Mouse (Mus musculus) hindbrain, embryonic 14.5 days (tissue): ENCODE data around the gene Tmem269. TPM values are rescaled to one million over a fixed set of nuclear protein-coding genes. Genes with fewer than 3 reads are reported as not detected.

Source experiments
- ATAC-seq: fragments of 200-750 bp; cut with Nextera tagmentation; 2 replicates; pipeline ENCODE4 v1.8.0; 2017; ENCODE audit warnings: moderate number of reproducible peaks, mild to moderate bottlenecking, moderate TSS enrichment, moderate library complexity; ENCODE audit not compliant: low FRiP score
- DNase-seq: peaks from one replicate; pipeline ENCODE4 v3.0.0-alpha.2; 2015; ENCODE audit warnings: low spot score
- H3K27ac ChIP-seq: fragments of 300-500 bp; sonication (generic); 2 replicates; pipeline ENCODE4 v1.5.1; 2014; ENCODE audit warnings: mild to moderate bottlenecking, moderate library complexity
- H3K27me3 ChIP-seq: fragments of 300-500 bp; sonication (generic); 2 replicates; pipeline ENCODE4 v1.6.1; 2014; ENCODE audit warnings: mild to moderate bottlenecking, low read length, mixed read lengths; ENCODE audit not compliant: control insufficient read depth, insufficient read depth
- H3K36me3 ChIP-seq: fragments of 300-500 bp; sonication (generic); replicated peaks from 2 replicates; pipeline ENCODE4 v1.6.1; 2014; ENCODE audit not compliant: control insufficient read depth, insufficient read depth
- H3K4me1 ChIP-seq: fragments of 300-500 bp; sonication (generic); replicated peaks from 2 replicates; pipeline ENCODE4 v1.6.1; 2014; ENCODE audit warnings: antibody characterized with exemption, low read length, mixed read lengths; ENCODE audit not compliant: control insufficient read depth, insufficient read depth
- H3K4me2 ChIP-seq: fragments of 300-500 bp; sonication (generic); replicated peaks from 2 replicates; pipeline ENCODE4 v1.6.1; 2014; ENCODE audit warnings: mild to moderate bottlenecking, moderate library complexity
- H3K4me3 ChIP-seq: fragments of 300-500 bp; sonication (generic); replicated peaks from 2 replicates; pipeline ENCODE4 v1.5.1; 2014; ENCODE audit warnings: mild to moderate bottlenecking, low read length
- H3K9ac ChIP-seq: fragments of 300-500 bp; sonication (generic); 2 replicates; pipeline ENCODE4 v1.6.1; 2014
- H3K9me3 ChIP-seq: fragments of 300-500 bp; sonication (generic); 2 replicates; pipeline ENCODE4 v1.6.1; 2016; ENCODE audit warnings: low read length; ENCODE audit not compliant: control insufficient read depth
- WGBS: fragments of 180-500 bp; shearing (Covaris S2); extraction: QIAGEN DNeasy Blood & Tissue Kit; methylation state at CpG from one replicate; pipeline ENCODE4 v1.1.7; 2014; 5-methylcytosine and 5-hydroxymethylcytosine counted together
- polyA plus RNA-seq: library from polyadenylated mRNA; unstranded; fragments of >200 nt; fragmentation: Nextera tagmentation; extraction: Ambion mirVana; gene quantifications from 2 replicates; pipeline ENCODE4 v1.2.1, GENCODE M21; 2014

Tmem269 gene
- polyA plus RNA-seq, 1 experiment from 2014 or later: not detected

DNA sequence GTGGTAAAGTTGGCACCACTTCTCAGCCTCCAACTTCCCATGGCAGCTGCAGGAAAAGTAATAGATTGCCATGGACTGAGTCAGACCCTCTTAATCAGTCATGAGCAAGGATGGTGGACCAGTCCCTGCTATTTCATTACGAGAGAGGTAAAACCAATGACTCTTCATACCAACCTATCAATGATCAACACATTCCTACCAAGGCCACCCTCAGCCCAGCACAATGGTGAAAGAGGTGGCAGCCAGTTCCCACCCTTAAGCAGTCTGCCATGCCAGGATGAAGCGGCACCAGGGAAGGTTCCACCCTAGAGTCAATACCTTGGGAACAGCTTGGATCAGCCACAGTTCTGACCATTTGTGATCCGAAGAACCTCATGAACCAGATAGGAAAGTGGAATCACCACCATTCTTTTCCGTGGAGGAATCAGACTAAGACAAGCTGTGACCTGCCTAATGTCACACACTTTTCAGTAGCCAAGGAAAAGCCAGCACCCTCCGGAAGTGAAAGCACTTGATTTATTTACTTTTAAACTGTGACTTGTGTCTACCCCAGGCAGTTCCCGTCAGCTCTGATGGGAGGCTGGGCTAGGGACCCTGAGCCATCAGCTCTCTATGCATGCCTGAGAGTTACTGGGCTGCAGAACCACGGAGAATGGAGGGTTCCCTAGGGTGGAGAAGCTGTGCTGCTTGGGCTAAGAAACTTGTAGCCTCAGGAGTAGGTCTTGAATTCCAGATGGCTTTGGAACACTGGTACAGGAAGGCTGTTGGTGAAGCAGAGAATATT is 34.2 kb upstream of the Tmem269 start:
- peaks cover 18% of the 10 kb centered on the region; the same call in 1 of the 2 replicates for H3K4me1 ChIP-seq
- DNase-seq (no peak), ATAC-seq (no peak)
- no peak overlapping the region for H3K27ac ChIP-seq
- no peak overlapping the region for H3K4me2 ChIP-seq
- no peaks in the 10 kb centered on the region for H3K27me3 ChIP-seq
- no peaks in the 10 kb centered on the region for H3K9me3 ChIP-seq
- no peak overlapping the region for H3K9ac ChIP-seq
- 74% methylated on average over 7 of the region's 7 CpGs for WGBS
- H3K4me3 ChIP-seq: no peak overlapping the region
- H3K36me3 ChIP-seq: peaks cover 8% of the 10 kb centered on the region

DNA sequence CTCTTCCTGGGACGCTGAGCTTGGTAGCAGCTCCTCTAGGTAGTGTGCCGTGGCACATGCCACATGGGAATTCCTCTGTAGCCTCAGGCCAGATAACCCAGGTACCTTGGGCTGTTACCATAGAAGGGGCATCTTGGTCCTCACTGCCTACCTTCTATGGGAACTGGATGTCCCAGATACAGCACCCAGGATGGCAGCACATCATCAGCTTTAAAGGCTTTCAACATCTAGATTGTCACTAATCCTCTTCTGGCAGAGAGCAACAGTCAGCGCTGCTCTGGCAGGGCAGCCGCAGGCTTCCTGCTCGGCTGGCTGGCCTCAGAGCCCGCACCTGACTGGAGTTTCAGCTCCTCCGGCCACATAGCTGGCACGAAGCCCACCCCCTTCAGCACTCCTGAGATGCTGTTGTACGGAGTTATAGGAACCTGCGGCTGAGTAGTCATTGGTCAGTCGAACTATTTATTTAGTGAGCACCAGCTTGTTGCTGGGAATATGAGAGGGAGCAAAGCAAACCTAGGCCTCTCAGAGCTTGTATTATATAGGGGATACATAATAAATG is 30.5 kb upstream of the Tmem269 start:
- H3K27ac ChIP-seq: 0 out of 2 replicates have a peak overlapping the region, but pooled peaks have one; percentile 20
- DNase-seq: no peak
- no peaks in the 10 kb centered on the region for H3K27me3 ChIP-seq
- no peak overlapping the region for H3K9ac ChIP-seq
- no peak overlapping the region for H3K4me2 ChIP-seq
- ATAC-seq: no peak
- peaks cover 32% of the 10 kb centered on the region for H3K36me3 ChIP-seq
- H3K4me1 ChIP-seq: peaks cover 9% of the 10 kb centered on the region; the same call in 1 of the 2 replicates
- 80% methylated on average over 11 of the region's 11 CpGs for WGBS
- no peak overlapping the region for H3K4me3 ChIP-seq
- no peaks in the 10 kb centered on the region for H3K9me3 ChIP-seq

DNA sequence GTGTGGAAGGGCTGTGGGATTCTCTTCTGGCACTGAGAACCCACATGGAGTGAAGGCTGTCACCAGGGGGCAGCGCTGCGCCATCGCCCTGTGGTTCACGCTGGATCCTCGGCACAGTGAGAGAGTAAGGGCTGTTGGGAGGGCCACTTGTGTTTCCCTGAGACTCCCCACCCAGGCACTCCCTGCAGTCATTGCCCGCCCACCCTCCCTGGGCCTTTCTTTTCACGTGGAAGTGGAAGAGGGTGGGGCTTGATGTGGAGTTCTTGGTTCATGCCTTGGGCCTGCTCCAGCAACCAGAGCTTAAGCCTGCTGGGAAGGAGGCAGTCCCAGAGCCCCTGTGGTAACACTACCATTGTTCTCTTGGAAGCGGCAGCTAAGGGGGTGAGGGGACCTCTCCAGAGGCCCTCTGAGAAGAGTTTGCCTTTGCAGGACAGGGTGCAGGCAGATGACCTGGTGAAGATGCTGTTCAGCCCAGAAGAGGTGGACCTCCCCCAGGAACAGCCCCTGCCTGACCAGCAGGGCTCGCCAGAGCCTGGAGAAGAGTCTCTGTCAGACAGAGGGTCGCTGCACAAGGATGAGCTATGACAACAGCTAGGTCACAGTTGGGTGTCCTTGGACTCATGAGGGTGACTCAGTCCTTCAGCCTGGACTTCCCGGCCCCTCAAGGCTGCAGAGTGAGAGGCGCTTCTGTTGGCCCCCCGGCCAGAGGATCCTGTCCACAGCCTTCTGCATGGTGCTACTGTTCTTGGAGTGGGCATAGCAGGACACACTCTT is 29.6 kb upstream of the Tmem269 start:
- Histone ChIP-seq H3K4me2 (no peak overlapping the region), H3K4me1 (peaks cover 8% of the 10 kb centered on the region; the same call in 1 of the 2 replicates), H3K4me3 (no peak overlapping the region), H3K9ac (no peak overlapping the region), H3K27ac (0 out of 2 replicates have a peak overlapping the region, but pooled peaks have one; percentile 20), H3K9me3 (no peaks in the 10 kb centered on the region), H3K27me3 (no peaks in the 10 kb centered on the region), H3K36me3 (peaks cover 41% of the 10 kb centered on the region)
- DNase-seq: peak; percentile 63
- 22% methylated on average over 13 of the region's 13 CpGs for WGBS
- ATAC-seq: peak; percentile 67

DNA sequence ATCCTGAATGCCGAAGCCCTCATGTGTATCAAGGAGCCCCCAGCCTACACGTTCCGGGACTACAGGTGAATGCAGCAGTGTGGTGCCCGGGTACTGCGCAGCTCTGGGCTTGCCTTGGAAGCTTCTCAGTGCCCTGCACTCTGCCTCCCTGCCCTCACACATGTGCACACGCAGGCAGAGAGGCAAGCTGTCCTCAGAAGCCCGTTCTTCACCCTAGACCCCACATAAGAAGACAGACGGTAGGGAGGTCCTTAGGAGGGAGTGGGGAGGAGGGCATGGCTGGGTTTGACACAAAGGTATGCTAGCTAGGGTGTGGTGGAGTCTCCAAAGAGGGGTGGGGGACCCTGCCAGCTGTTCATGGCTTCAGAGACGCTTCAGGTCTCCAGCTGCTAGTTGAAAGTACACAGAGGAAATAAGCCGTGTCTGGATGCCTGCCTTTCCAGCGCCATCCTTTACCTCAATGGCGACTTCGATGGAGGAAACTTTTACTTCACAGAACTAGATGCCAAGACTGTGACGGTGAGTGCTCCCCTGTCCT is 28.7 kb upstream of the Tmem269 start:
- no peak for ATAC-seq
- no peak overlapping the region for H3K9ac ChIP-seq
- H3K4me1 ChIP-seq: peaks cover 8% of the 10 kb centered on the region; the same call in 1 of the 2 replicates
- WGBS: 77% methylated on average over 14 of the region's 14 CpGs
- no peak overlapping the region for H3K27ac ChIP-seq
- H3K36me3 ChIP-seq: peaks cover 50% of the 10 kb centered on the region
- H3K27me3 ChIP-seq: no peaks in the 10 kb centered on the region
- no peak for DNase-seq
- H3K4me2 ChIP-seq: no peak overlapping the region
- no peak overlapping the region for H3K4me3 ChIP-seq
- H3K9me3 ChIP-seq: no peaks in the 10 kb centered on the region

DNA sequence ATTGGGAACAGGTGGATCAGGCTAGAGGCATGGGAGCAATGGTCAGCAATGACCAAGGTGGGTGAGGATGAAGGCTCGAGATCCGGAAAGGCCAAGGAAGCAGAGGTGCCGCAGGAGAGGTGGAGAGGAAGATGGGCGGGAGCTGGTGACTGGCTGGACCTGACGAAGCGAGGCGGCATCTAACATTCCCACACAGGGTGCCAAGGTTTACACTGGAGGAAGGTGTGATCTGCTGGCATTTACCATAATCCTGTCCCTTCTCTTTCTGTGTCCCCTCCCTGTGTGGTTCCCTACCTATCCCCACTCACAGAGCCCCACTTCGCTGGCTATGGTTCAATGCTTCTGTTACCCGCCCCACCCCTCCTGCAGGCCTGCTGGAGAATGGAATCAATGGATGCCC is 27.9 kb upstream of the Tmem269 start:
- Histone ChIP-seq H3K4me2 (no peak overlapping the region), H3K4me3 (no peak overlapping the region), H3K4me1 (peaks cover 8% of the 10 kb centered on the region; the same call in 1 of the 2 replicates), H3K27me3 (no peaks in the 10 kb centered on the region), H3K9me3 (no peaks in the 10 kb centered on the region), H3K9ac (no peak overlapping the region), H3K36me3 (peaks cover 58% of the 10 kb centered on the region), H3K27ac (no peak overlapping the region)
- 82% methylated on average over 9 of the region's 9 CpGs for WGBS
- no peak for ATAC-seq
- DNase-seq: no peak

DNA sequence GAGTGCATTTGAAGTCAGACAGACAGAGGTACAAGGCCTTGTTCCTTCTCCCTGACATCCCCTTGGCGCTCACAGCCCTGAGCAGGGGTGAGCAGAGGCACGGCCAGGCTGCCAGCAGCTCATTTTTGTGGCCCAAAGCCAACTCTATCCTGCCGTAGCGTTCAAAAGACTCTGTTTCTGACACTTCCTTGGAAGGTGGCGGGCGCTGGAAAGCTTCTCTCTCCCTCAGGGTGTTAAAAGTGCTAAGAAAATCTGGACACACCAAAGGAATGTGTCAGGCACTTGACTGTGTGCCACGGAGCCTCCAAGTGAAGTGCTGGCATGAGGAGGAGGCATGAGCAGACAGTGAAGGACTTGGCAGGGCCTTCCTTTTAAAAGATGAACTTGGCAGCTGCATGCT is 27.5 kb upstream of the Tmem269 start:
- no peaks in the 10 kb centered on the region for H3K9me3 ChIP-seq
- no peak for ATAC-seq
- H3K4me1 ChIP-seq: peaks cover 8% of the 10 kb centered on the region; the same call in 1 of the 2 replicates
- H3K27ac ChIP-seq: no peak overlapping the region
- H3K4me3 ChIP-seq: no peak overlapping the region
- 62% methylated on average over 7 of the region's 7 CpGs for WGBS
- no peak for DNase-seq
- no peak overlapping the region for H3K9ac ChIP-seq
- H3K27me3 ChIP-seq: no peaks in the 10 kb centered on the region
- peaks cover 62% of the 10 kb centered on the region for H3K36me3 ChIP-seq
- no peak overlapping the region for H3K4me2 ChIP-seq

DNA sequence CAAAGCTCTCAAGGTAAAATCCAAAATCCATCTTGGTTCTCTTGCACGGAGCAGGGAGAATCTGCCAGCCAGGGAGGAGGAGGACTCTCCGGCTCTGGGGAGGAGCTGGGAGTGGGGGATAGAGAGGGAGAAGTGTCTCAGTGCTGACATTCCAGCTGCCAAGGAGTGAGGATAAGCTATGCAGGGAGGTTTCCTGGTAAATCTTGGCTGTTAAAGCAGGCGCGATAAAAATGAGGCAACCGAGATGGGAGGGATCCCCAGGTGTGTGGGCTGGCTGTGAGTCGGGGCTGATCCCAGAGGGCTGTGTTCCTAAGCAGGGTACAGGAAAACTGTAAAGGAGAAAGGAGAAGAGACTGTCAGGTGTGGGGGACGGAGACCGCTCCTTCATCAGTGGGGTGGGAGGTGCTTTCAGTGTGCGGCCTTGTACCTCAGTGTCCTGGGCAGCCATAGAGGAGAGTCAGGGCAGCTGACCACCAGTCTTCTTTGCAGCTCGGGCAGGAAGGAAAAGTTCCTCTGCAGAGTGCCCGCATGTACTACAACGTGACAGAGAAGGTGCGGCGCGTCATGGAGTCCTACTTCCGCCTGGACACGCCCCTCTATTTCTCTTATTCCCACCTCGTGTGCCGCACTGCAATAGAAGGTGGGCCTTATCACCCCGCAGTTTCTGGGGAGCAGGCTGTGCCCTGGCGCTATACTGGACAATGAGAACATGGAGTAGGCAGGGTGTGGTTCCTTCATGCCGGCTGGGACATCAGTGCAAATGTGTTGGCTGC is 26.6 kb upstream of the Tmem269 start:
- ATAC-seq (no peak), DNase-seq (no peak)
- Histone ChIP-seq H3K4me1 (peaks cover 8% of the 10 kb centered on the region; the same call in 1 of the 2 replicates), H3K27me3 (no peaks in the 10 kb centered on the region), H3K36me3 (peaks cover 64% of the 10 kb centered on the region), H3K9ac (no peak overlapping the region), H3K4me3 (no peak overlapping the region), H3K27ac (no peak overlapping the region), H3K9me3 (no peaks in the 10 kb centered on the region), H3K4me2 (no peak overlapping the region)
- WGBS: 82% methylated on average over 22 of the region's 22 CpGs

DNA sequence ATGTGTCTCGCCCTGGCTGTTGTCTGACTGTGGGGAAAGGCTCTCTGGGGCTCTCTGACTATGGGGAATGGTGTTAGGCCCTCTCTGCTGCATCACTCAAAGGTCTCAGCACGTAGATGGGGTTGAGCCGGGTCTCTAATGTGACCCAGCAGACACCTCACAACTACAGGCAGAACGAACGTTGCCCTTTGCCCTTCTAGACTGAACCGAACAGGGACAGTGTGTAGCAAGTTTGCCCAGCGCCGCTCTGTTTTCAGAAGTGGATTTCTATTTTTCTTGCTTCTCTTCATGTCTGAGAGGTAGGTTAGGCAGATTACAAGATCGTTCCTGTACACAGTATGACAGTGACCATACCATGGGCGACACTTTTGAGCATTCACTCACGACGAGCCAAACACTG is 24.6 kb upstream of the Tmem269 start:
- peaks cover 60% of the 10 kb centered on the region for H3K36me3 ChIP-seq
- WGBS: 90% methylated on average over 12 of the region's 12 CpGs

More for the DNA sequence above, 24.6 kb upstream of the Tmem269 start:
- no peaks in the 10 kb centered on the region for H3K9me3 ChIP-seq
- ATAC-seq (no peak), DNase-seq (no peak)
- H3K9ac ChIP-seq: no peak overlapping the region
- H3K4me1 ChIP-seq: peaks cover 4% of the 10 kb centered on the region; the same call in 1 of the 2 replicates
- no peaks in the 10 kb centered on the region for H3K27me3 ChIP-seq
- no peak overlapping the region for H3K4me2 ChIP-seq
- H3K27ac ChIP-seq: no peak overlapping the region
- H3K4me3 ChIP-seq: no peak overlapping the region
